Comparison of ENCODE assay signal across 11 mouse cellular contexts in the genomic region with DNA sequence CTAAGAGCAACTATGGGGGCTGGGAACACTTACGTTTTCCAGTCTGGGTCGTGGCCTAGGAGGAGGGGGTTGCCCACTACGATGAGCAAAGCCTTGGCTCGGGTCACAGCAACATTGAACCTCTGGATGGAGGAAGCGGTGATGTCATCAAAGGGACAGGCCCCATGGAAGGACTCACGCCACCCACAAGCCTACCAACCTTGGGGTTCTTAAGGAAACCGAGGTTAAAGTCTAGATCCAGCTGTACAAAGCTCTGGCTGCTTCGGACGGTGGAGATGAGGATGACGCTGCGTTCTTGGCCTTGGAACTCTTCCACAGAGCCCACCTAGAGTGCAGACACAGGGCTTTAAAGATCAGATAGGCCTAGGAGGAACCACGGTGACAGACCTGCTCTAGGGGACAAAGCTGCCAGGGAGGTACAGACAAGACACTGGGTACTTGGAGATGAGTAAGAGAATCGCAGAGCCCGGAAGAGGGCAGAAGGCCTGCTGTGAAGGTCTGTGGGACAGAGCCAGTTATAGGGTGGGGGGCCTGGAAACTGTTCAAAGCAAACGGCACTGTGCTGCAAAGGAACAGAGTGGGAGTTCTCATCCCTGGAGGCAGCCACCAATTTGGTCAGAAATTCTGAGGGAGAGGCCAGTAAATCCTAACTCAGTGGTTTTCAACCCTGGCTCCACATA. TPM values are rescaled to one million over a fixed set of nuclear protein-coding genes. Genes with fewer than 3 reads are reported as not detected.
DNase-seq lines count a peak whose midpoint lies in the region; ATAC-seq and TF ChIP-seq lines count a peak whose summit lies in the region.
"Had no signal": no experiment of that assay in that cellular context is flagged by ENCODE, and none has a peak within 500 bp of the region (broad histone marks: within the 10 kb centered on the region; RNA-seq: fewer than 3 reads in every experiment).

No protein-coding gene starts in this region.

- H3K9ac ChIP-seq in lung, embryonic 16.5 days (ENCODE audit: low read length) = no peak overlapping the region
- peak overlapping the region; percentile 54 for H3K9ac ChIP-seq in intestine, embryonic 16.5 days (ENCODE audit: low read depth, low read length)
- 0 out of 2 replicates have a peak overlapping the region, but pooled peaks have one; percentile 4 for H3K9ac ChIP-seq in stomach, postnatal 0 days (ENCODE audit: low read length)

- peaks cover 33% of the 10 kb centered on the region for H3K36me3 ChIP-seq in lung, embryonic 16.5 days (ENCODE audit: control insufficient read depth, insufficient read depth, low read length)
- peaks cover 19% of the 10 kb centered on the region for H3K36me3 ChIP-seq in intestine, embryonic 16.5 days (ENCODE audit: control insufficient read depth, insufficient read depth, low read length)
- peaks cover 10% of the 10 kb centered on the region for H3K36me3 ChIP-seq in stomach, postnatal 0 days (ENCODE audit: control insufficient read depth, insufficient read depth, low read length)

- H3K4me3 ChIP-seq in lung, embryonic 16.5 days (ENCODE audit: low read length) = no peak overlapping the region
- no peak overlapping the region for H3K4me3 ChIP-seq in intestine, embryonic 16.5 days (ENCODE audit: low read length)
- no peak overlapping the region for H3K4me3 ChIP-seq in stomach, postnatal 0 days (ENCODE audit: low read depth, low read length)
- no peak overlapping the region for H3K4me3 ChIP-seq in left cerebral cortex, adult 2 months
- no peak overlapping the region for H3K4me3 ChIP-seq in cerebellum, adult 2 months (replicated peaks; ENCODE audit: insufficient read depth, low read depth, low read length)

- ATAC-seq in lung, embryonic 16.5 days (ENCODE audit: low read depth) = no peak
- peak; percentile 4 for ATAC-seq in intestine, embryonic 16.5 days
- 0 out of 2 replicates have a peak, but pooled peaks have one; percentile 1 for ATAC-seq in stomach, postnatal 0 days (ENCODE audit: low FRiP score, low TSS enrichment)

- peak; percentile 93 for DNase-seq in heart, adult 11 months
- no peak for DNase-seq in heart, postnatal 4 days
- no peak for DNase-seq in lung, postnatal 36 days
- peak; percentile 25 for DNase-seq in stomach, postnatal 0 days (ENCODE audit: low spot score)
- no peak for DNase-seq in left cerebral cortex, adult 2 months (ENCODE audit: extremely low spot score in 1 of 2, low spot score in 2 of 2)
- DNase-seq in cerebellum, adult 2 months = no peak
- DNase-seq: gastrocnemius, postnatal 25 days had no signal

- no peak overlapping the region for H3K4me2 ChIP-seq in lung, embryonic 16.5 days (ENCODE audit: low read depth, low read length)
- 0 out of 2 replicates have a peak overlapping the region, but pooled peaks have one; percentile 10 for H3K4me2 ChIP-seq in intestine, embryonic 16.5 days (ENCODE audit: low read depth, low read length)
- no peak overlapping the region for H3K4me2 ChIP-seq in stomach, postnatal 0 days (replicated peaks; ENCODE audit: low read depth)

- intact Hi-C loops in left cerebral cortex, adult 2 months (cut with DNase I) = no loop called here

- H3K4me1 ChIP-seq in lung, embryonic 16.5 days (replicated peaks; ENCODE audit: control insufficient read depth, insufficient read depth, low read length) = peaks cover 50% of the 10 kb centered on the region
- H3K4me1 ChIP-seq in intestine, embryonic 16.5 days (ENCODE audit: control insufficient read depth, insufficient read depth, low read length) = peaks cover 62% of the 10 kb centered on the region
- peaks cover 16% of the 10 kb centered on the region for H3K4me1 ChIP-seq in stomach, postnatal 0 days (replicated peaks; ENCODE audit: control insufficient read depth, insufficient read depth)
- H3K4me1 ChIP-seq in cerebellum, adult 2 months (ENCODE audit: control insufficient read depth, insufficient read depth, low read length) = no peaks in the 10 kb centered on the region

- no peak for TF ChIP-seq POLR2A in cerebellum, adult 2 months (IDR thresholded peaks at IDR 0.05; ENCODE audit: borderline replicate concordance, insufficient read depth, low read length)

- H3K9me3 ChIP-seq in lung, embryonic 16.5 days (ENCODE audit: control insufficient read depth, low read length) = no peaks in the 10 kb centered on the region
- no peaks in the 10 kb centered on the region for H3K9me3 ChIP-seq in intestine, embryonic 16.5 days (ENCODE audit: control insufficient read depth, low read length)
- H3K9me3 ChIP-seq in stomach, postnatal 0 days (ENCODE audit: control insufficient read depth, low read length) = no peaks in the 10 kb centered on the region

- WGBS in lung, embryonic 16.5 days = 61% methylated on average over 15 of the region's 15 CpGs
- WGBS in intestine, embryonic 16.5 days = 57% methylated on average over 15 of the region's 15 CpGs
- WGBS in stomach, postnatal 0 days = 64% methylated on average over 15 of the region's 15 CpGs
- WGBS in cerebellum, adult 2 months = 44% methylated on average over 15 of the region's 15 CpGs

- TF ChIP-seq EP300 in stomach, postnatal 0 days (optimal IDR thresholded peaks at IDR 0.05) = no peak

- no peak for TF ChIP-seq CTCF in stomach, postnatal 0 days (IDR thresholded peaks at IDR 0.05; ENCODE audit: low read depth)
- no peak for TF ChIP-seq CTCF in left cerebral cortex, adult 2 months (IDR thresholded peaks at IDR 0.05)
- TF ChIP-seq CTCF in cerebellum, adult 2 months (IDR thresholded peaks at IDR 0.05; ENCODE audit: borderline replicate concordance, insufficient read depth, low read depth, low read length) = no peak

- peak overlapping the region; percentile 69 for H3K27ac ChIP-seq in lung, embryonic 16.5 days (ENCODE audit: low read length)
- peak overlapping the region; percentile 92 for H3K27ac ChIP-seq in intestine, embryonic 16.5 days (ENCODE audit: low read length)
- H3K27ac ChIP-seq in stomach, postnatal 0 days (replicated peaks) = peak overlapping the region; percentile 82
- no peak overlapping the region for H3K27ac ChIP-seq in left cerebral cortex, adult 2 months
- H3K27ac ChIP-seq in cerebellum, adult 2 months (ENCODE audit: insufficient read depth, low read length) = no peak overlapping the region

- no peaks in the 10 kb centered on the region for H3K27me3 ChIP-seq in lung, embryonic 16.5 days (ENCODE audit: control insufficient read depth, insufficient read depth, low read depth, low read length)
- no peaks in the 10 kb centered on the region for H3K27me3 ChIP-seq in intestine, embryonic 16.5 days (replicated peaks; ENCODE audit: control insufficient read depth, insufficient read depth, low read length)
- H3K27me3 ChIP-seq in stomach, postnatal 0 days (ENCODE audit: control insufficient read depth, insufficient read depth, low read length) = no peaks in the 10 kb centered on the region
- H3K27me3 ChIP-seq in cerebellum, adult 2 months (ENCODE audit: control insufficient read depth, insufficient read depth, low read length) = no peaks in the 10 kb centered on the region

RNA-seq across cellular contexts. Expression of gene Rhoc, which starts 7.6 kb away (rescaled TPM):
- total RNA-seq in heart, postnatal 4 days (2021) = 100 to 1,000 TPM; 280 to 281 TPM
- polyA plus RNA-seq in lung, embryonic 16.5 days (2015; fragmentation: Nextera tagmentation; extraction: Ambion mirVana) = 154 and 155 TPM in 2 replicates
- polyA plus RNA-seq in intestine, embryonic 16.5 days (2015; fragmentation: Nextera tagmentation; extraction: Ambion mirVana) = 171 and 184 TPM in 2 replicates
- polyA plus RNA-seq in stomach, postnatal 0 days (2015; fragmentation: Nextera tagmentation; extraction: Ambion mirVana) = 126 and 130 TPM in 2 replicates
- 10 to 100 TPM; 27.9 to 29.3 TPM for total RNA-seq in left cerebral cortex, adult 2 months (2021)
- 30.6 and 31.2 TPM in 2 replicates for polyA plus RNA-seq in cerebellum, adult 2 months (2012; rRNA removed)
- total RNA-seq: megakaryocyte-erythroid progenitor cell, adult 5-6 weeks had no signal

RNA-seq across cellular contexts. Expression of gene Fam19a3, which starts 14.2 kb away (rescaled TPM):
- 1 to 10 TPM; 2.4 to 3.7 TPM for total RNA-seq in heart, postnatal 4 days (2021)
- polyA plus RNA-seq in lung, embryonic 16.5 days (2015; fragmentation: Nextera tagmentation; extraction: Ambion mirVana) = 0.08 and 0.25 TPM in 2 replicates
- polyA plus RNA-seq in intestine, embryonic 16.5 days (2015; fragmentation: Nextera tagmentation; extraction: Ambion mirVana) = 0.06 and 0.09 TPM in 2 replicates
- 0.17 TPM in 1 of 2 replicates, not detected in the other for polyA plus RNA-seq in stomach, postnatal 0 days (2015; fragmentation: Nextera tagmentation; extraction: Ambion mirVana)
- total RNA-seq in left cerebral cortex, adult 2 months (2021) = under 1 TPM in 1 of 2 experiments, not detected in 1; 0.07 TPM
- polyA plus RNA-seq in cerebellum, adult 2 months (2012; rRNA removed) = 0.41 and 0.43 TPM in 2 replicates
- total RNA-seq: layer of hippocampus, postnatal 25 days; megakaryocyte-erythroid progenitor cell, adult 5-6 weeks had no signal

RNA-seq across cellular contexts. Expression of gene Ppm1j, which starts 14.9 kb away (rescaled TPM):
- total RNA-seq in heart, postnatal 4 days (2021) = 10 to 100 TPM; 43.2 to 54.1 TPM
- polyA plus RNA-seq in lung, embryonic 16.5 days (2015; fragmentation: Nextera tagmentation; extraction: Ambion mirVana) = 3.1 and 3.4 TPM in 2 replicates
- polyA plus RNA-seq in intestine, embryonic 16.5 days (2015; fragmentation: Nextera tagmentation; extraction: Ambion mirVana) = 4.3 and 5.2 TPM in 2 replicates
- polyA plus RNA-seq in stomach, postnatal 0 days (2015; fragmentation: Nextera tagmentation; extraction: Ambion mirVana) = 2.4 and 2.8 TPM in 2 replicates
- total RNA-seq in left cerebral cortex, adult 2 months (2021) = 1 to 10 TPM in 1 of 2 experiments, under 1 TPM in 1; 0.72 to 1.2 TPM
- 4.5 and 6.1 TPM in 2 replicates for polyA plus RNA-seq in cerebellum, adult 2 months (2012; rRNA removed)
- total RNA-seq: megakaryocyte-erythroid progenitor cell, adult 5-6 weeks had no signal

RNA-seq across cellular contexts. Expression of gene Mov10, which starts 22.6 kb away (rescaled TPM):
- total RNA-seq in heart, postnatal 4 days (2021) = 10 to 100 TPM; 17.1 to 17.2 TPM
- 44.2 and 56.2 TPM in 2 replicates for polyA plus RNA-seq in lung, embryonic 16.5 days (2015; fragmentation: Nextera tagmentation; extraction: Ambion mirVana)
- 139 and 161 TPM in 2 replicates for polyA plus RNA-seq in intestine, embryonic 16.5 days (2015; fragmentation: Nextera tagmentation; extraction: Ambion mirVana)
- polyA plus RNA-seq in stomach, postnatal 0 days (2015; fragmentation: Nextera tagmentation; extraction: Ambion mirVana) = 28.1 and 30.4 TPM in 2 replicates
- 10 to 100 TPM; 10.5 to 10.9 TPM for total RNA-seq in left cerebral cortex, adult 2 months (2021)
- polyA plus RNA-seq in cerebellum, adult 2 months (2012; rRNA removed) = 3.2 and 4.1 TPM in 2 replicates

Comparison
In these comparisons a context has a peak if more than half of its experiments do, and no peak if none do; other contexts are left out.
1. DNase-seq: peak in heart, adult 11 months (single experiment) and stomach, postnatal 0 days (single experiment); none in heart, postnatal 4 days (single experiment), lung, postnatal 36 days (single experiment), left cerebral cortex, adult 2 months (0 of 2) and cerebellum, adult 2 months (0 of 2).
2. H3K27ac ChIP-seq: peak in lung, embryonic 16.5 days (single experiment), intestine, embryonic 16.5 days (single experiment) and stomach, postnatal 0 days (single experiment); none in left cerebral cortex, adult 2 months (single experiment) and cerebellum, adult 2 months (single experiment).